Mouse (Mus musculus) MN1 (cell line): Measurements from ENCODE around the gene Slc4a10.
"Not testable (repeated sequence)": the region's sequence is repeated elsewhere in the genome, so short reads cannot be mapped to it uniquely, and the experiment has no call there.

Source experiments
- DNase-seq: peaks from one replicate; pipeline ENCODE4 v3.0.0-alpha.2; 2016; ENCODE audit warnings: low spot score

The Slc4a10 gene

GRCm38 (mm10) chr2:62046421-62046845, at the start of gene Slc4a10:
Gene Slc4a10 (plus strand): TSS chr2:62046462.
- no peak for DNase-seq

- not testable (repeated sequence) for DNase-seq
Observed at GRCm38 (mm10) chr2:62001251-62001650, 45.0 kb upstream of the Slc4a10 start.

- no peak for DNase-seq
Observed at GRCm38 (mm10) chr2:62018209-62018608, 28.1 kb upstream of the Slc4a10 start.

DNA sequence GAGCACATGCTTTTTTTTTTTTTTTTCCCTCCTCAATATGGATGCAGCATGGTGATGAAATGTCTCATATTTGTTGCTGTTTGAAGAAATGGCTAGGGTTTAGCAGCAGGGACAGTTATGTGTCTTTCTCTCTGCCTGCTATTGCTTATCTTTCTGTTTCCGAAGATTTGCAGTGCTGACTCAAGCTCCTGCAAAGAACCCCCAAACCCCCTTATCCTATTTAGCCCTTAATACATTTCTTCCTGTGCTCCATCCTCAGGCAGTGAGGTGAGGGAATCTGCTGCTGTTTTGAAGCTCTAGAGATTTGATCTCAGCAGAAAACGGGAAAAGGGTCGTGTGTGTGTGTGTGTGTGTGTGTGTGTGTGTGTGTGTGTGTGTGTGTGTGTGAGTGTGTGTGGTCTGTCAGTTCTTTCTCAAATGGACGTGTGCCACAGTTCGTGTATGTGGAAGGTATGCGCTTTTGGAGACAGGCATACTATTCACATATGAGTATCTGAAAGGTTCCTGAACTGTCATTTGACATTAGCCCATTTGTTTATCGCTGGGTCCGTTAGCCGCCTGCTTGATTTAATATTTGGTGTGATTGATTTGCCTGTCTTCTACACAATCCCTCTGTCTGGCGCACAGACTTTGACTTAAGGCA, 720 bp downstream of the Slc4a10 start:
- no peak for DNase-seq

DNA sequence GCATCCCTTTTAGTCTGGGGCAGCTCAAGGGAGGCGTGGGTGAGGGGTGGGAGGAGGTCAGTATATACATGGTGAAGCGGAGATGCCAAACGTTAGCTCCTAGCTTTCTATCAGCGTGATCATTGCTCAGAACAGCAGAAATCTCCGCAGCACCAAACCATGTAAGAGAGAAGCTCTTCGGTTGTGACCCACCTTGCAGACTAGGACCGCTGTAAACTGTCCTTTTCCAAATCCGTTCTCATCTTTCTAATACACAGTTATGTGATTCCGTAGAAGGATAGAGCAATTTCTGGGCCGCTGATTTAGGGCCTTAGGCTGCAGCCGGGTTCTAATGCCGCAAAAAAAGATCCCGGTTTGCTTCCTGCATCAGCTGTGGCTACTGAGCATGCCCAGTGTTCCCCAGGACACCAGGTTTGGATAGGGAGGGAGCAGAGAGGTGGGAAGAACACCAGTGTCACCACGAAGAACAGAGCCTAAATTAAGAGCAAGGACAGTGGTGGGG, 1.3 kb downstream of the Slc4a10 start:
- DNase-seq, result no peak

- no peak for DNase-seq
Observed at GRCm38 (mm10) chr2:62048116-62048515, 1.9 kb downstream of the Slc4a10 start.

- no peak for DNase-seq
Observed at GRCm38 (mm10) chr2:62076512-62076911, 30.2 kb downstream of the Slc4a10 start.

DNA sequence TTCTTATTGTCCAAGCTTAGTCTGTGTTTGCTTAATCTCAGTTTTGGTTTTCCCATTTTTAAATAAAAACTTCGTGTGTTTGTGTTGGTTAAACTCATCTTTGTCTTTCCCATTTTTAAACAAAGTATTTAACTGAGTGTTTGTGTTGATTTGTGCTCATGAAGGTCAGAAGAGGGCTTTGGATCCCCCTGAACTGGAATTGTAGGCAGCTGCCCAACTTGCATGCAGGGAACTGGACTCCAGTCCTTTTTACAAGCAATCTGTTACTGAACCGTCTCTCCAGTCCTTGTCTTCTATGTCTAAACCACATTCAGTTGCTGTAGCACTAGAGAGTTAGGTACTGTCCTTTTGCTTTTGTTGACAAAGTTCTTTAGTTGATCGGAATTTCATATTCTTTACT, 41.3 kb downstream of the Slc4a10 start:
- no peak for DNase-seq

GRCm38 (mm10) chr2:62088715-62089114, 42.5 kb downstream of the Slc4a10 start:
- DNase-seq, result no peak

- no peak for DNase-seq
Observed at GRCm38 (mm10) chr2:62089208-62089607, 42.9 kb downstream of the Slc4a10 start.

DNA sequence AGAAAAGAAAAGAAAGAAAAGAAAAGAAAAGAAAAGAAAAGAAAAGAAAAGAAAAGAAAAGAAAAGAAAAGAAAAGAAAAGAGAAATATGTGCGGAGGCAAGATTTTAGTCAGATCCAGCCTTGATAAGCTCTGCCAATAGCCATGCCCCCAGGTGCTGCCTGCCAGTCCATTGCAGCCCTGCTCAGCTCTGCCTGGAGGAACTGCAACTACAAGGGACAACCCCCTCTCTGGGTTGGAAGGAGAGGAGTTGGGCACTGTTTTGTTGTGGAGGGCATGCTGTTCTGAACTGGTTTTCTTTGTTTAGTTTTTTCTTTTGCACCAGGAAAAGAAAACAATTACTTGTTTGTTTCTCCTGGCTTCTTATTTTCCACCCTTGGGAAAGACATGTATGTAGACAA, 54.3 kb downstream of the Slc4a10 start:
- no peak for DNase-seq

DNA sequence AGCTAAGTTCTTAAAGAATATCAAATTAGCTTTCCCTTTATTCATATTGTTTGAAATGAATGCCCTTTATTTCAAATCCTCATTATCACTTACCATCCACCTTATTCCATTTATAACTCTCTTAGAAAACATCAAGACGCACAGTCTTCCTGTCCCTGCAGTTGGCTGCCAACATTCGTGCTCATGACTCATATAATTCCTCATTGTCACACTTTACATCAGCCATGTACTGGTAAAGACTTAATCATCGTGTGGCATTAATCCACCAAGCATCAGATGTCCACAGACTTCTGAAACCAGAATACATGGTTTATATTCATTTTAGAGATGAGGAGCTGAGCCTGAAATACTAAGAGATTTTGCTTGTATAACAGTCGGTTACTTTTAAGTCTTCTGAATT, 69.1 kb downstream of the Slc4a10 start:
- DNase-seq, result no peak

GRCm38 (mm10) chr2:62129975-62130374, 83.7 kb downstream of the Slc4a10 start:
- DNase-seq, result no peak

GRCm38 (mm10) chr2:62134911-62135310, 88.6 kb downstream of the Slc4a10 start:
- no peak for DNase-seq

GRCm38 (mm10) chr2:62147636-62148035, 101.4 kb downstream of the Slc4a10 start:
- no peak for DNase-seq

GRCm38 (mm10) chr2:62149421-62149820, 103.2 kb downstream of the Slc4a10 start:
- no peak for DNase-seq

DNA sequence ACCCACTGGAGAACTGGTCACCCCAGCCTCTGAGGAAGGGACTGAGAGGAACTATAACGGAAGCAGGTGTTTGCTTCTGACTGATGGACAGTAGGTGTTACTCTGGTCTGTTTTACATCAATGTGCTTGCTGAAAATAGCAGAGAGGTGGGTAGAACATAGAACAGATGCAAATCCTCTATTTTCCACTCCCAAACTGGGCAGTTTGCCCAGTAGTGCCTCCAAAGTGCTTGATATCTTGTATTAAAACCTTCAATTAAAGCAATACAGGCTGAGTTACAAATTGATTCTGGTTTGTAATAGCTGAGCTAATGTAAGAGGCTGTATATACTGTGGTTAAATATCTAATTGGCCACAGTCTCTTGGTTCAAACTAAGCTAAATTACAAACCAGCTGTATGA, 104.6 kb downstream of the Slc4a10 start:
- DNase-seq, result peak; percentile 18

DNA sequence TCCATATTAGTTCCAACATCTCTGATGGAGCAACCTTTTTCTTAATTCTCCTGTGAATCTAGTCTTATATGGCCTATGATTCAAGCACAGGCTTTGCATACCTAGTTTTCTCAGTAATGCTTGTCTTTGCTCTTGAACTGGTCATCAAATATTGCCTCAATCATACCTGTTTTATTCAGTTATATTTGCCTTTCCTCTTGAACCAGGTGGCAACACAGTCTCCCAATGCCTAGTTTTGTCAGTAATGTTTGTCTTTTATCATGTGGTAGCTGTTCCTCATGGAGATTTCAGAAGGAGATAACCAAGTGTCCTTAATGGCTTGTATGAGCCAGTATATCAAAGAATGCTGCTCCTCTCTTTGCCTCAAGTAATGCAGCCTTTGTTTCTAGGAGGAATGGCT, 163.8 kb downstream of the Slc4a10 start:
- DNase-seq, result no peak

DNA sequence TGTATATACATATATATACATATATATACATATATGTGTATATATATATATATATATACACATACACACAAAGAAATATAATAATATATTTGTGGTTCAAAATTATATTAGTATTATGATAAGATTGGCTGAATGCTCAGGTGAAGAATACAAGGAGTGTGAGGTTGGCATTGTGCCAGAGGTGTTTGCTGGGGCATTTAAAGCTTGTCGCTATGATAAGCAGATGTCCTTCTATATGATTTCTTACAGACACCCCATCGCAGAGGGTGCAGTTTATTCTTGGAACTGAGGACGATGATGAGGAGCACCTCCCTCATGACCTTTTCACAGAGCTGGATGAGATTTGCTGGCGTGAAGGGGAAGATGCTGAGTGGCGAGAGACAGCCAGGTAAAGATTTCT, 164.8 kb downstream of the Slc4a10 start:
- no peak for DNase-seq

DNA sequence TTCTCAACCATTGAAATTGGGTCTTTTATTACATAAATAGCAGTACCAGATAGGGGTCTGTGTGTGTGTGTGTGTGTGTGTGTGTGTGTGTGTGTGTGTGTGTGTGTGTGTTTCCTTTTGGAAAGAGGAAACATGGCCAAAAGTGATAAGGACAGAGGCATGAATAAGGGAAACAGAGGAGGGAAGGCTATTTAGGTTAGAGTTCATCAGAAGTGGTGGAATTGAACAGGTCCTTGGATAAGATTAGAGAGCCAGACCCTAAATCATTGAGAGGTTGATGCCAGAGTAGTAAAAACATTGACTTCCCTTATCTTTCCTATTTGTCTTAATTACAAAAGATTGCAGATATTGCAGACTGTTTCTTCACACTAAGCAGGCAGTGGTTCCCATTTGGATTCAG, 181.3 kb downstream of the Slc4a10 start:
- DNase-seq, result no peak

DNA sequence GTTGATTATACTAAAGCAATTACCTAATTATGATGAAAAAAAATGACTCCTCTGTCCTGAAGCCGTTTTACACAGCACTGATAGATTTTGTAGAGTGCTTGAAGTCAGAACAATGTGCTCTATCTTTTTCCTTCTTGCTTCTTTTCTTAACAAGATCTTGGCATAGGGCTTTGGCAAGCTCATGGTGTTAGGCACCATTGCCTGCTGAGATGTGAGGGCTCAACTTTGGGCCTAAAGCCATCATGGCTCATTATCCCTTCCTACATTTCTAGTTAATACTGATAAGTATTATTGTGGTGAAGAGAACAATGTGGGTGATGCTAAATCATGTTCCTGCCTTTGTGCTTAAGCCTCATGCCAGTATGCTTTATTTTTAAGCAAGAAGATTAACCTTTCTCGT, 185.0 kb downstream of the Slc4a10 start:
- DNase-seq, result no peak

GRCm38 (mm10) chr2:62244167-62244566, 197.9 kb downstream of the Slc4a10 start:
- DNase-seq, result no peak

DNA sequence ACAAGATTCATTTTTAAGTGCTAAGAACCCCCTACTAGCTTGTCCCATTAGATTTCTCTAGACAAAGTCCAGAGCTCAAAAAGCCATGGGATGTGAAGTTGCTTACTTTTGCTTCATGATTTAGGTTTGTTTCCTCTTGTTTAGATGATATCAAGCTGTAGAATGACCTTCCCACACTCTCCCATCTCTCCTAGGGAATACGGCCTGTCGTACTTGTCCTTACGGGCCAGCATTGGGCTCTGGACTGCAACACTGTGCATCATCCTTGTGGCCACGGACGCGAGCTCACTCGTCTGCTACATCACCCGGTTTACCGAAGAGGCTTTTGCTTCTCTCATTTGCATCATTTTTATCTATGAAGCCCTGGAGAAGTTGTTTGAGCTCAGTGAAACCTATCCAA, 222.2 kb downstream of the Slc4a10 start:
- DNase-seq, result no peak

GRCm38 (mm10) chr2:62271840-62272239, 225.6 kb downstream of the Slc4a10 start:
- DNase-seq, result no peak
